Mouse (Mus musculus) T-cell, adult 2 months (primary cell): ENCODE measurements around the gene Ntpcr.

ENCODE experiments used
- DNase-seq: peaks from one replicate; pipeline ENCODE4 v3.0.0; 2022; ENCODE audit warnings: low spot score

Gene Ntpcr

GRCm38 (mm10) chr8:125729746-125730145 is at the start of gene Ntpcr:
TSS of gene Ntpcr (plus strand) at chr8:125729963.
- DNase-seq: no peak

- DNase-seq: peak; percentile 13
Measured at GRCm38 (mm10) chr8:125680851-125681408, 48.8 kb upstream of the Ntpcr start.

DNA sequence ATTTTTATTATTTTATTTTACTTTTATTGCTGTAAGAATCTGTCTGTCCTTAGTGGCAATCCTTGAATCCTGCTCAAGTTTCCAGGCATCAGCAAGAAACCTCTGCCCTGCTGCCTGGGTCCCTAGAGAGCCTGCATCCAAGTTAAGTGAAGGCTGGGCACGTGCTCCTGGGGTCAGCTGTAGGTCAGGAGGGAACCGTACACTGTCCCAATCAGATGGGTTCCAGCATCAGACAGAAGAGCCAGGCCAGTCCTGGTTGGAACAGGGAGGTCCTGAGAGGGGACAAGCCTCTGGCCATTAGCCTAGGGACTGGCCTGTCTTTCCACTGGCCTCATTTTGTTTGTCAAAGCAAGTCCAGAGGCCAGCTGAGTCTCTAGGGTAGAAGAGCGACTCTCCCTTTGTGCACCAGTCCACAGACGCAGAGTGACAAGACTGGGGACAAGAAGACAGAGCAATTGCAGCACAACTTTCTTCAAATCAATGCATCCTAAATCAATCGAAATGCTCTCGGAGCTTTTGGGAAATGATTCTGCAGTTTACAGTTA is 44.5 kb upstream of the Ntpcr start:
- DNase-seq: no peak

- no peak for DNase-seq
Measured at GRCm38 (mm10) chr8:125686221-125686865, 43.4 kb upstream of the Ntpcr start.

GRCm38 (mm10) chr8:125690166-125690915 is 39.4 kb upstream of the Ntpcr start:
- no peak for DNase-seq

- no peak for DNase-seq
Measured at GRCm38 (mm10) chr8:125690961-125691360, 38.8 kb upstream of the Ntpcr start.

DNA sequence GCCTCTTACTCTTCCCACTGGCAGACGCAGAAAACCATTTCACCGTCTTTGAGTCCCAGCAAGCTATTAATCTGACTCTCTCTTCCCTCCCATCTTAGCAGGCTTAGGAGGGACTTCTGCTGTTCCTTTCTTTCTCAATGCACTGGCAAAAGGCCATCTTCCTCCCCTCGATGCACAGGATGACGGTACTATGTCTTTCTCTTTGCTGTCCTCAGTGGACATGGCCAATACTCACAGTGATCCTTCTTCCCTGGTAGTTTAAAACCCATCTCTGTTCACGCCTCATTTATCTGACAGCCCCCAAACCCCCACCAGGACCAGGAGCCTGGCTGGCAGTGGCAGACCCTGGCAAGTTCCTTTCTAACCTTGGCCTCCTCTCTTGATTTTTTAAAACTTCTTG is 37.3 kb upstream of the Ntpcr start:
- DNase-seq: no peak

GRCm38 (mm10) chr8:125693197-125693596 is 36.6 kb upstream of the Ntpcr start:
- no peak for DNase-seq

GRCm38 (mm10) chr8:125695951-125696350 is 33.8 kb upstream of the Ntpcr start:
- no peak for DNase-seq

GRCm38 (mm10) chr8:125699391-125700025 is 30.3 kb upstream of the Ntpcr start:
- DNase-seq: no peak

DNA sequence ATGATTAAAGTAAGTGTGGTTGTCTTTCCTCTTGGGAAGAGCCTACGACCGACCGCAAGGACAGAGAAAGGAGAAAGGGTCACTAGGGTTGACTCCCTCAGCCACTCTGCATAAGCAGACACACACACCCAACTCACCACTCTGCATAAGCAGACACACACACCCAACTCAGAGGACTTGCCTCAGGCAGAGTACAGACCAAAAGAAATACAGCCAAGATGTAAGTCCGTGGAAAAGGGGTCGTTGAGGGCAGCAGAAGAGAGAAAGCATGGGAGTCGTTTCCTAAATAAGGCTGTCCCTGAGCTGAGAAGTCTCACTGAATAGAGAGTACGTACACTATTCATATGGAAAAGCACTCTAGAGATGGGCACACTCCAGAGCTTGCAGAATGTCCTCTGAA is 29.4 kb upstream of the Ntpcr start:
- no peak for DNase-seq

DNA sequence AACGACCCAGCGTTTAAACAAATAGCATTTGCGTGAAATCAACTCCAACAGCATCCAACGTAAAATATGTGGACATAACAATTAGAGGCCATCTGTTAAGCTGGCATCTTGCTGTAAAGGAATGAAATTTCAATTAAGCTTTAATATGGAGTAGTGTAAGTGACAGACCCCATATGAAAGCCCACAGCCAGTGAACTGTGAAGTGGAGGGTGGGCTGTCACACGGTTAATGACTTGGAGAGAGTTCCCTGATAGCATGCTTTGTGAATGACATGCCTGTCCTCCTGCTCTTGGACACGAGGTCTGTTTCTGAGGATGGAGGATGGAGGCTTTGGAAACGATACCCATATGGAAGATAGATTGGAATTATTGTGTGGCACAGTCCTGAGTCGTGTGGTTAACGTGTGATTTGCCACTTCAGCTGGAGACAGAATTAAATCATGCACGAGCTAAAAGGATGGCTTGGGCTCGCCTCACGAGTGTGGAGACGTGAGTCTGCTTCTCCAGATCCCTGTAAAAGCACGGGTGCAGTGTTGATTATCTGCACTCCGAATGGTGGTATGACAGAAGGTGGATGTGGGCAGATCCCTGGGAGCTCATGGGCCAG is 26.8 kb upstream of the Ntpcr start:
- DNase-seq: no peak

GRCm38 (mm10) chr8:125704434-125704833 is 25.3 kb upstream of the Ntpcr start:
- DNase-seq: no peak

DNA sequence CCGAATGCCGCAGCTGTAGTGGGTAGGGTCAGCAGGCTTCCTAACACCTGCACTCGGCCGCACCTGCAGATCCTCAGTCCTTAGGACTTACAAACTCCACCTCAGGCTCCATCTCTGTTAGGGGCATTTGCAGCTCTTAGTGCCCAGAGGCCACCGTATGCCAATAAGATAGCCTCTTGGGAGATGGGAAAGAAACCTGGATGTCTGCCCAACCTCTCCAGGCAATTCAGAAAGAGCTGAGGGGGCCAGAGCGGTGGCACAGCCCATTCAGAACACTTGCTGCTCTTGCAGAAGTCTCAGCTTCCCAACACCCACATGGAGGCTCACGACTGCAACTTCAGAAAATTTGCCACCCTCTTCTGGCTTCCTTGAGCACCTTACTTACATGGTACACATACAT is 23.9 kb upstream of the Ntpcr start:
- DNase-seq: no peak

DNA sequence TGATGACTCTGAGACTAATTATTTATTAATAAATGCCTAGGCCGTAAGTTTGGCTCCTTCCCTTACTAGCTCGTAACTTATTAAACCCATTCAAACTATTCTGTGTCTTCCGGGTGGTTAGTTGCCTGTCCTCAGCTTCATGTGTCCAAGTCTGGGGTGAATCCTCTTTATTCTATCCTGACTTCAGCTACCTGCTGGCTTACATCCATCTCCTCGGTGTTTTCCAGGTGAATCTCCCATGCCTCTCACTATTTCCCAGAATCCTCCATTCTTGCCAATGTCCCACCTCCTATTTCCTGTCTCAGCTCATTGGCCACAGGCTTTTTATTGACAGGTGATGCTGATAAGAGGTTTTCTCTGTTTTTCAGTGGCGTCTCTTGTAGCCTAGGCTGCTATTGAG is 20.6 kb upstream of the Ntpcr start:
- DNase-seq: no peak

DNA sequence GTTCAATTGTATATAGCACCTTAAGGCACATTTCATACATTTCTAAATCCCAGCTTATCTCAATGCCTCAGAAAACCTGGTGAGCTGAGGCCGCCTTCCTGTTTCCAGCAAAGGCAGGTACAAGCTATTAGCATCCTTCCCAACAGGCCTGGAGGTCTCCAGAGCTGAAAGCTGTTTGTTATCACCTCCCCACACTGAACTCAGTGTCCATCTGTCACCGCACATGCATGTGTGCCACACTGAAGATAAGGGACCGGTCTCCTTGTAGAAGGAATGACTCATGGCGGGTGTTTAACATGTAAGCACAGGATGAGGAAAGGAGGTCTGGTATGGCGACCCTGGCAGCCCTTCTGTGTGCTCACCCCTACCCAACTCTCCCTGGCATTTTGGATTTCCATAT is 18.2 kb upstream of the Ntpcr start:
- no peak for DNase-seq

DNA sequence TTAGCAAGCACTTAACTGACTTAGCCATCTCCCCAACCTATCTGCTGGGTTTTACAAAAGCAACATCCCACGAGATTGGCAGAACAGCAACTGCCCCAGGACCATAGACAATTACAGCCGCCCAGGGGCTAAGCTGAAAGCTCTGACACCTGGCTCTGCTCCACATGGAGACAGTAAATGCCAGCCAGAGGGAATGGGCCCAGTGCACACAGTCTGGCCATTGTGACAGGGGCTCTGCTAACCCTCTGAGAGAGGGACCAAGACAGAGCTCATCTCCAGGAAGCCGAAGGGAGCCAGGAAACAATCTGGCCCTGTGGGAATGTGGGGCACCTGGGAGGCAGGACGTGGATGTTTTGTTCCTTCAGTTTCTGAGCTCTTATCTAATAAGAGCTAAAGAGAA is 13.6 kb upstream of the Ntpcr start:
- no peak for DNase-seq

GRCm38 (mm10) chr8:125716613-125717012 is 13.2 kb upstream of the Ntpcr start:
- no peak for DNase-seq

GRCm38 (mm10) chr8:125718914-125719313 is 10.8 kb upstream of the Ntpcr start:
- DNase-seq: peak; percentile 20

- DNase-seq: no peak
Measured at GRCm38 (mm10) chr8:125722675-125723074, 7.1 kb upstream of the Ntpcr start.

DNA sequence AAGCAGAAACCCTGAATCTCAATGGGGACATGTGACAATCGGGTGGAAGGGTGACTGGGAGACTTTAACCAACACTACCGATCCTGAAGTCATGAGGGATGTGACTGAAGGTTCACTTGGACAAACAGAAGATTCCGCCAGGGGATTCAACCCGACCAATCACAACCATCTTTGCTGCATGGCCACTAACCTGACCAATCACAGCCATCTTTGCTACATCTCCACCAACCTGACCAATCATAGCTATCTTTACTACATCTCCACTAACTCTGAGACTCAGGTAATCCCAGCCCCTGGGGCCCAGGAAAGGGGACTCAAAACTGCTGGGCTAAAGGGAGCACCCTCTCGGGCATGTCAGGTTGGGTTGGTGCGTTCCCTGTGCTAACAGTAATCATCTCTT is 6.3 kb upstream of the Ntpcr start:
- DNase-seq: no peak
